Mouse (Mus musculus) kidney, postnatal 0 days (tissue): Measurements from ENCODE around the gene Exosc5. TPM values are rescaled to one million over a fixed set of nuclear protein-coding genes. Genes with fewer than 3 reads are reported as not detected.

ENCODE experiments used
- ATAC-seq: fragments of 200-750 bp; cut with Nextera tagmentation; replicated peaks from 2 replicates; pipeline ENCODE4 v1.8.0; 2017; ENCODE audit warnings: low read depth, moderate number of reproducible peaks, moderate TSS enrichment, moderate library complexity; ENCODE audit not compliant: low FRiP score
- DNase-seq: peaks from one replicate; pipeline ENCODE4 v3.0.0-alpha.2; 2016; ENCODE audit warnings: low spot score
- H3K27ac ChIP-seq: fragments of 300-500 bp; sonication (generic); 2 replicates; pipeline ENCODE4 v1.5.1; 2014; ENCODE audit warnings: mild to moderate bottlenecking
- H3K27me3 ChIP-seq: fragments of 300-500 bp; sonication (generic); 2 replicates; pipeline ENCODE4 v1.6.1; 2014; ENCODE audit warnings: low read length, mixed read lengths; ENCODE audit not compliant: insufficient read depth
- H3K36me3 ChIP-seq: fragments of 300-500 bp; sonication (generic); 2 replicates; pipeline ENCODE4 v1.6.1; 2014; ENCODE audit warnings: low read length, mixed read lengths; ENCODE audit not compliant: insufficient read depth
- H3K4me1 ChIP-seq: fragments of 300-500 bp; sonication (generic); replicated peaks from 2 replicates; pipeline ENCODE4 v1.6.1; 2014; ENCODE audit warnings: antibody characterized with exemption, low read length, mixed read lengths; ENCODE audit not compliant: insufficient read depth
- H3K4me2 ChIP-seq: fragments of 300-500 bp; sonication (generic); 2 replicates; pipeline ENCODE4 v1.6.1; 2014; ENCODE audit warnings: mild to moderate bottlenecking, low read length, moderate library complexity, mixed read lengths
- H3K4me3 ChIP-seq: fragments of 300-500 bp; sonication (generic); replicated peaks from 2 replicates; pipeline ENCODE4 v1.5.1; 2014; ENCODE audit warnings: low read depth, low read length
- H3K9ac ChIP-seq: fragments of 300-500 bp; sonication (generic); 2 replicates; pipeline ENCODE4 v1.6.1; 2014; ENCODE audit warnings: low read depth, low read length
- H3K9me3 ChIP-seq: fragments of 300-500 bp; sonication (generic); replicated peaks from 2 replicates; pipeline ENCODE4 v1.6.1; 2016; ENCODE audit warnings: low read length, inconsistent platforms, mixed read lengths
- CTCF ChIP-seq: IDR thresholded peaks from 2 replicates; pipeline ENCODE4 v1.5.1; 2016; ENCODE audit warnings: antibody characterized with exemption, low read depth, mild to moderate bottlenecking, moderate library complexity
- WGBS: fragments of 180-500 bp; shearing (Covaris S2); extraction: QIAGEN DNeasy Blood & Tissue Kit; methylation state at CpG from one replicate; pipeline ENCODE4 v1.1.7; 2014; 5-methylcytosine and 5-hydroxymethylcytosine counted together
- polyA plus RNA-seq: library from polyadenylated mRNA; unstranded; fragments of >200 nt; fragmentation: Nextera tagmentation; extraction: Ambion mirVana; gene quantifications from 2 replicates; pipeline ENCODE4 v1.2.1, GENCODE M21; 2015

The Exosc5 gene
- polyA plus RNA-seq, 1 experiment from 2014 or later: 76.8 TPM

DNA sequence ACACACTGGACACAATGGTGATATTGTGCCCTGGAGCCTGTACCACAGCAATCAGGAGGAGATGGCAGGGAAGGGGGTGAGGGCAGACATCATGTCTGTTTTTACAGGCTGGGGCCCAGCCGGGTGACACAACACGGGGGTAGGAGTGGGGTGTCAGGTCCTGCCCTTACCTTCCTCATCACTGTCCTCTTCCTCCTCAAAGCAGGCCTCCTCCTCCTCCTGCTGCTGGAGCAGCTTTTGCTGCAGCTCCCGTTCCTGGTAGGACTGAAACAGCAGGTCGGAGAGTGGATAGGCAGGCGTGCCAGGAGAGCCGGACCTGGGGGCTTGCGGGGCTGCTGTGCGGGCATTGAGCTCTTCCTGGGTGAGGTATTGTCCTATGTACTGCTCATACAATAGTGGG is 55.6 kb downstream of the Exosc5 start:
- WGBS: 93% methylated on average over 8 of the region's 8 CpGs
- no peak for ATAC-seq
- Histone ChIP-seq H3K9ac (no peak overlapping the region), H3K4me1 (peaks cover 12% of the 10 kb centered on the region), H3K9me3 (no peaks in the 10 kb centered on the region), H3K27me3 (no peaks in the 10 kb centered on the region), H3K4me3 (no peak overlapping the region), H3K27ac (no peak overlapping the region), H3K36me3 (peaks cover 43% of the 10 kb centered on the region), H3K4me2 (no peak overlapping the region)
- no peak for DNase-seq
- TF ChIP-seq CTCF: no peak

DNA sequence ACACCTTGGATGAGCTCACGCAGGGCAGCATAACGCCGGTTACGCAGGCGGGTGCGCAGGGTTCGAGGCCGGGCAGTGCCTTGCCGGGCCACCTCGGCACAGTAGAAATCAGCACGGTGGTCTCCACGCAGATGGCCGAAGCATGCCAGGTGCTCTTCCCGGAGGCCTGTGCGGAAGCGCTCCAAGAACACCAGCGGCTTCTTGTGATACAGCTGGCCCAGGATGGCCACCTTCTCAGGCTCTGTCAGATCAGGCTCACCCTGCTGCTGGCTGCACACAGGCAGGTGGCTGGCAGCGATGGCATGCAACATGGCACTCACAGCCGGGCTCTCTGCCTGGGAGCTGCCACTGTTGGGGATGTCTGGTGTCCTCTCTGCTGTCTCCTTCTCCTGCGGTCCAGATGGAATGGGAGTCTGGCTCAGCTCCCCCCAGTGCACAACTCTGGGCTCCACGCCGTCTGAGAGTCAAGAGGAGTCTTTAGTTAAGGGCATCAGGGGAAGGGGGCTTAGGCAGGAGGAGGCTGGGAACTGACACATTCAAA is 56.8 kb downstream of the Exosc5 start:
- Histone ChIP-seq H3K27me3 (no peaks in the 10 kb centered on the region), H3K4me1 (peaks cover 12% of the 10 kb centered on the region; the same call in 1 of the 2 replicates), H3K9me3 (no peaks in the 10 kb centered on the region), H3K9ac (no peak overlapping the region), H3K4me3 (no peak overlapping the region), H3K27ac (no peak overlapping the region), H3K4me2 (no peak overlapping the region), H3K36me3 (peaks cover 47% of the 10 kb centered on the region)
- 96% methylated on average over 22 of the region's 22 CpGs for WGBS
- no peak for TF ChIP-seq CTCF
- no peak for ATAC-seq
- no peak for DNase-seq

DNA sequence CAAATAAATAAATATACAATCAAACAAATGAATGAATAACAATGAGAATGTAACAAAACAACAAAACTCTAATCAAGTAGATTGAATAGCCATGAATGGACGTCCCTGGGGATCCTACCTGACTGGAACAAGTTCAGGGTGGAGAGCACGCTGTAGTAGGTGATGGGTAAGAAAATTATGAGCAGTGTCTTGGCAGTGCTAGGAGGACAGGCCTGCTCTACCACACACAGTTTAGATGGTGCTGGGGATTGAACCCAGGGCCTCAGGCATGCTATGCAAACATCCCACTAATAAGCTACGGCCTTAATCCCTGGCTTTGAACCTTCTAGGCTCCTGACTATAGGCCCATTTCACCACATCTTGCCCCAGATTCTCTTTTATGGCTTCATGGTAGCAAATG is 58.5 kb downstream of the Exosc5 start:
- no peak overlapping the region for H3K27ac ChIP-seq
- peaks cover 8% of the 10 kb centered on the region; the same call in 1 of the 2 replicates for H3K4me1 ChIP-seq
- 86% methylated on average over 3 of the region's 3 CpGs for WGBS
- peaks cover 50% of the 10 kb centered on the region for H3K36me3 ChIP-seq
- 0 out of 2 replicates have a peak overlapping the region, but pooled peaks have one; percentile 71 for H3K9ac ChIP-seq
- H3K4me2 ChIP-seq: peak overlapping the region; percentile 83
- H3K9me3 ChIP-seq: no peaks in the 10 kb centered on the region
- ATAC-seq (no peak), DNase-seq (no peak)
- TF ChIP-seq CTCF: no peak
- no peaks in the 10 kb centered on the region for H3K27me3 ChIP-seq
- H3K4me3 ChIP-seq: no peak overlapping the region

DNA sequence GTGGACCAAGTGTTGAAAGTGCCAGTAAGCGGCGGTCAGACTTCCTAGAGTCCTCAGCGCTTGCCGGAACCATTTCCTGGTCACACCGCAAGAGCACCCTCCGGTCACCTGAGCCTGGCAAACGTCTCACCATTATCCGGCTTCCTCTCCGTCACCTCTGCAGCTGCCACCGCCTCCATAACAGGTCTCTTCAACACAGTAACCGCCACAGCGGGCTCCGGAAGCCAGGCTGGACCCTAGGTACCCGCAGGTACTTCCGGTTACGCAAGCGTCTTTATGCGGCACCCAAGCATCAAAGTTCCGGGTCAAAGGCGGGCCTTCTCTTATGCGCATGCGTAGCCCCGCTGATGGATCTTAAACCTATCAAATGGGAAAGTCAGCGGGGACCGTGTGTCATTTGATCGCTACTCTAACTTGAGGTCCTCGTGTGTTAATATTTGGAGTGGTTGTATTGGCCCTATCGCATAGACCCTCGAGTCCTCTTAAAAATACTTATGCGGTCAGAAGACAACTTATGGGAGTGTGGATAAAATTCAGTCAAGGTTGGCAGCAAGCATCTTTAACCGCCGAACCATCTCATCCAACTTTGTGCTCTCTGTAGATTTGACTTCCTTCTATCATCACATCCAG is 59.9 kb downstream of the Exosc5 start, which contains the start of gene Ccdc97:
Gene Ccdc97 (minus strand): TSS at position 301 of the 630 bp plus-strand sequence.
- Histone ChIP-seq H3K27me3 (no peaks in the 10 kb centered on the region), H3K9ac (peak within 1 kb of the TSS; percentile 71), H3K4me1 (peaks cover 8% of the 10 kb centered on the region; the same call in 1 of the 2 replicates), H3K4me3 (peak within 1 kb of the TSS; percentile 66), H3K36me3 (peaks cover 51% of the 10 kb centered on the region), H3K9me3 (no peaks in the 10 kb centered on the region), H3K4me2 (peak within 1 kb of the TSS; percentile 83), H3K27ac (peak within 1 kb of the TSS; percentile 90)
- no peak for TF ChIP-seq CTCF
- DNase-seq (peak; percentile 97), ATAC-seq (peak; percentile 80)
- 4% methylated on average over 32 of the region's 32 CpGs for WGBS

DNA sequence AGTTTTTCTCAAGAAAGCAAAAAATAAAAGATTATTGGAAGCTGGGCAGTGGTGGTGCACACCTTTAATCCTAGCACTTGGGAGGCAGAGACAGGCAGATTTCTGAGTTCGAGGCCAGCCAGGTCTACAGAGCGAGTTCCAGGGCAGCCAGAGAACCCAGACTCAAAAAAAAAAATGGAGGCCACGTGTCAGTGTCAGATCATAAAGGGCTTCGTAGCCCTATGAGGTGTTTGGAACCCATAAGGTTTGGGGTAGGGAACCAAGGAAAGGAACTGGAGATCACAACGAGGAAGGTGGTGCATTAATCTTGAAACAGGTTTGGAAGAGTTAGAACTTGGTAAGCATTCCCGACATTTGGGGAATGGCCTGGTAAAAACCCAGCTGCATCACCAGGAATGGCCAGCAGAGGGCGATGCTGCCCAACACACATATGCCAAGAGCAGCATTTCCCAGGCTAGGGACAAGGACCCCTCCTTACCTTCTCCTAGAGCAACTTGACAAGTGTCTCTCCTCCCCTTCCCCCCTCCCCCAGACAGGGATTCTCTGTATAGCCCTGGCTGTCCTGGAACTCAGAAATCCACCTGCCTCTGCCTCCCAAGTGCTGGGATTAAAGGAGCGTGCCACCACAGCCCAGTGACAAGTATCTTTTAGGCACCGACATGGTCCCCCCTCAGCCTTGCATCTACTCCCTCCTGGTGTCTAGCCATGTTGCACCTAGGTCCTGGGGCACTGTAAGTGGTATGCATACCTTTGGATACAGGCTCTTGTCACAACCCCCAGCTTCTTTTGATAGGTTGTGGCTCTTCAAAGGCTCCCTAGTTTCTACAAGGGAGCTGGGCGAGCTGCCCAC is 61.0 kb downstream of the Exosc5 start:
- no peak; the same call in 1 of the 2 replicates for ATAC-seq
- Histone ChIP-seq H3K4me2 (no peak overlapping the region), H3K9ac (no peak overlapping the region), H3K4me1 (peaks cover 8% of the 10 kb centered on the region; the same call in 1 of the 2 replicates), H3K27me3 (no peaks in the 10 kb centered on the region), H3K36me3 (peaks cover 51% of the 10 kb centered on the region), H3K4me3 (no peak overlapping the region), H3K27ac (peak overlapping the region; percentile 26), H3K9me3 (no peaks in the 10 kb centered on the region)
- TF ChIP-seq CTCF: peak; percentile 92
- DNase-seq: peak; percentile 79
- WGBS: 61% methylated on average over 10 of the region's 10 CpGs

DNA sequence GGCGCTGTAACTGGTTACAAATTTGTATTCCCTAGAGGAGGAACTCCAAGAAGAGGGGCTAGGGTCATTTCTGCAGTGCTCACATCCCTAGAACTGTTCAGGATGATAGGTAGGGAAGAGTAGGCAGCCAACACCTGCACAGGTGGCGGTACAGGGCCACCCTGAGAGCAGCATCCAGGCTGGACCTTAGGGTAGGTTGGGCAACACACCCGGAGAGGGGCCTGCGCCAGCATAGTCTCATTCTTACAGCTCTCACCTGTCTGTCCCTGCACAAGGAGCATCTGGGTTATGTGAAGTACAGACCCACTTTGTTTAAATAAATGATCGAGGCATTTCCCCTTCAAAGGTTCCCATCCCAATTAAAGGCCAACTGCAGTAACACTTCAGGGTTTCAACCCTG is 61.8 kb downstream of the Exosc5 start:
- Histone ChIP-seq H3K27me3 (no peaks in the 10 kb centered on the region), H3K9me3 (no peaks in the 10 kb centered on the region), H3K4me1 (peaks cover 8% of the 10 kb centered on the region; the same call in 1 of the 2 replicates), H3K27ac (no peak overlapping the region), H3K9ac (no peak overlapping the region), H3K4me2 (no peak overlapping the region), H3K36me3 (peaks cover 51% of the 10 kb centered on the region), H3K4me3 (no peak overlapping the region)
- no peak for DNase-seq
- ATAC-seq: no peak
- no peak for TF ChIP-seq CTCF
- WGBS: 90% methylated on average over 5 of the region's 5 CpGs

Other genes with a start within 250 kb of the Exosc5 start
- gene Cxcl17, start 246.3 kb upstream of the Exosc5 start, polyA plus RNA-seq: 0.43 and 0.47 TPM in 2 replicates
- 4.7 and 6.3 TPM in 2 replicates for gene Ceacam1, start 181.6 kb upstream of the Exosc5 start, polyA plus RNA-seq
- 0.07 TPM in 1 of 2 replicates, not detected in the other for gene Ceacam2, start 119.3 kb upstream of the Exosc5 start, polyA plus RNA-seq
- gene Erich4, start 43.3 kb upstream of the Exosc5 start, polyA plus RNA-seq: 10.1 and 11.2 TPM in 2 replicates
- gene Dmac2, start 39.8 kb upstream of the Exosc5 start, polyA plus RNA-seq: 68.6 and 68.9 TPM in 2 replicates
- gene B3gnt8, start 32.5 kb upstream of the Exosc5 start, polyA plus RNA-seq: 9.3 and 11.4 TPM in 2 replicates
- 90.1 and 96.3 TPM in 2 replicates for gene Bckdha, start 183 bp upstream of the Exosc5 start, polyA plus RNA-seq
- 1.0 and 1.1 TPM in 2 replicates for gene Tmem91, start 16.0 kb downstream of the Exosc5 start, polyA plus RNA-seq
- 31.4 and 32.3 TPM in 2 replicates for gene B9d2, start 21.6 kb downstream of the Exosc5 start, polyA plus RNA-seq
- gene Tgfb1, start 27.8 kb downstream of the Exosc5 start, polyA plus RNA-seq: 3.2 and 3.6 TPM in 2 replicates
- gene Ccdc97, start 59.9 kb downstream of the Exosc5 start, polyA plus RNA-seq: 18.8 and 19.4 TPM in 2 replicates
- gene Hnrnpul1, start 95.6 kb downstream of the Exosc5 start, polyA plus RNA-seq: 50.0 and 56.0 TPM in 2 replicates
- gene Axl, start 129.5 kb downstream of the Exosc5 start, polyA plus RNA-seq: 95.7 and 110 TPM in 2 replicates
- 25.4 and 26.7 TPM in 2 replicates for gene Cyp2s1, start 157.7 kb downstream of the Exosc5 start, polyA plus RNA-seq
- gene Cyp2b10, start 238.5 kb downstream of the Exosc5 start, polyA plus RNA-seq: not detected in 2 replicates